20 mouse cellular contexts compared by ENCODE assay signal in the genomic region with DNA sequence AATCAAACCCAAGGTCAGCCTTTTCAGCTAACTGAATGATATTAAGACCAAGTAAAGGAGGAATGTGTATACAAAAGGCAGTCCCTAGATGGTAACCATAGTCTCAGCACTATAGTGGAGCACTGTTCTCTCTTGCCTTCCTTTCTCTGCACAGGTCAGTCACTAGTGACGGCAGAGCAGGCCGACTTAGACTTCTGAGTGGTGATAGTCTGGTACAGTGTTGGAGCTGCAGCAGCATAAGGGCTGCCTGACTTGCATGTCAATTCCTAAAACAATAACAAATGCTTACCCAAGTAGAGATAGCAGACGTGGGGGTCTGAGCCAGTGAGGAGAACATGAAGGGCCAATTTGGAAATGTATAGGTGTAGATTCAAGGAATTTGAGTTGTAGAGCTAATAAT. TPM values are rescaled to one million over a fixed set of nuclear protein-coding genes. Genes with fewer than 3 reads are reported as not detected.
DNase-seq lines count a peak whose midpoint lies in the region; ATAC-seq and TF ChIP-seq lines count a peak whose summit lies in the region.
"Had no signal": no experiment of that assay in that cellular context is flagged by ENCODE, and none has a peak within 500 bp of the region (broad histone marks: within the 10 kb centered on the region; RNA-seq: fewer than 3 reads in every experiment).

No protein-coding gene starts in this region.

- no peaks in the 10 kb centered on the region for H3K27me3 ChIP-seq in forebrain, embryonic 11.5 days (ENCODE audit: control insufficient read depth, insufficient read depth, low read length)
- H3K27me3 ChIP-seq in forebrain, embryonic 10.5 days (ENCODE audit: poor library complexity, severe bottlenecking) = no peaks in the 10 kb centered on the region
- no peaks in the 10 kb centered on the region for H3K27me3 ChIP-seq in midbrain, embryonic 13.5 days
- H3K27me3 ChIP-seq in midbrain, embryonic 11.5 days (ENCODE audit: control insufficient read depth, insufficient read depth, low read length) = no peaks in the 10 kb centered on the region
- no peaks in the 10 kb centered on the region for H3K27me3 ChIP-seq in hindbrain, embryonic 16.5 days (replicated peaks; ENCODE audit: control insufficient read depth, insufficient read depth, low read length)
- H3K27me3 ChIP-seq: embryonic facial prominence, embryonic 12.5 days; limb, embryonic 15.5 days had no signal

- no peak for DNase-seq in forebrain, embryonic 11.5 days (ENCODE audit: low spot score)
- no peak for DNase-seq in forebrain, embryonic 10.5 days (ENCODE audit: extremely low spot score, low spot score)
- DNase-seq in midbrain, embryonic 11.5 days (ENCODE audit: low spot score, missing footprints) = no peak
- DNase-seq in gastrocnemius, postnatal 14 days = no peak
- no peak for DNase-seq in thymus, postnatal 14 days
- DNase-seq: adrenal gland, adult 2 months; cerebellum, adult 18-20 months; gastrocnemius, adult 2 months; heart, adult 11 months; kidney, adult 8-10 months; kidney, postnatal 36 days; liver, postnatal 0 days; right cerebral cortex, postnatal 14 days; thymus, postnatal 36 days had no signal

- no peak overlapping the region for H3K9ac ChIP-seq in forebrain, embryonic 11.5 days (ENCODE audit: low read length)
- peak overlapping the region; percentile 36; the same call in 1 of the 2 replicates for H3K9ac ChIP-seq in midbrain, embryonic 13.5 days (replicated peaks)
- H3K9ac ChIP-seq in midbrain, embryonic 11.5 days (ENCODE audit: low read length) = no peak overlapping the region
- no peak overlapping the region for H3K9ac ChIP-seq in hindbrain, embryonic 16.5 days (ENCODE audit: low read depth, low read length)
- H3K9ac ChIP-seq: embryonic facial prominence, embryonic 12.5 days; limb, embryonic 15.5 days; liver, postnatal 0 days had no signal

- WGBS in forebrain, embryonic 11.5 days = 75% methylated on average over 3 of the region's 3 CpGs
- WGBS in forebrain, embryonic 10.5 days = 88% methylated on average over 3 of the region's 3 CpGs
- WGBS in midbrain, embryonic 13.5 days = 71% methylated on average over 3 of the region's 3 CpGs
- 81% methylated on average over 3 of the region's 3 CpGs for WGBS in midbrain, embryonic 11.5 days
- WGBS in hindbrain, embryonic 16.5 days = 56% methylated on average over 3 of the region's 3 CpGs
- 35% methylated on average over 3 of the region's 3 CpGs for WGBS in olfactory bulb, adult 2 months

- intact Hi-C loops in gastrocnemius, postnatal 14 days (cut with DNase I; ENCODE audit: low total_unique reads) = no loop called here

- TF ChIP-seq CTCF in olfactory bulb, adult 2 months (IDR thresholded peaks at IDR 0.05; ENCODE audit: insufficient read depth, low read depth, low read length) = no peak

- H3K36me3 ChIP-seq in forebrain, embryonic 11.5 days (ENCODE audit: control insufficient read depth, insufficient read depth, low read length) = peaks cover 4% of the 10 kb centered on the region
- peaks cover 95% of the 10 kb centered on the region for H3K36me3 ChIP-seq in forebrain, embryonic 10.5 days (replicated peaks)
- H3K36me3 ChIP-seq in midbrain, embryonic 13.5 days = peaks cover 54% of the 10 kb centered on the region
- H3K36me3 ChIP-seq in midbrain, embryonic 11.5 days (ENCODE audit: control insufficient read depth, insufficient read depth, low read length) = peaks cover 17% of the 10 kb centered on the region
- H3K36me3 ChIP-seq in hindbrain, embryonic 16.5 days (ENCODE audit: control insufficient read depth, insufficient read depth, low read length) = peaks cover 17% of the 10 kb centered on the region

- no peak overlapping the region for H3K4me3 ChIP-seq in forebrain, embryonic 11.5 days (ENCODE audit: low read depth, low read length)
- H3K4me3 ChIP-seq in forebrain, embryonic 10.5 days = no peak overlapping the region
- no peak overlapping the region for H3K4me3 ChIP-seq in midbrain, embryonic 13.5 days (replicated peaks)
- H3K4me3 ChIP-seq in midbrain, embryonic 11.5 days (ENCODE audit: low read depth, low read length) = no peak overlapping the region
- H3K4me3 ChIP-seq in hindbrain, embryonic 16.5 days (ENCODE audit: low read length) = no peak overlapping the region
- no peak overlapping the region for H3K4me3 ChIP-seq in olfactory bulb, adult 2 months (ENCODE audit: insufficient read depth, low read depth, low read length)
- H3K4me3 ChIP-seq: embryonic facial prominence, embryonic 12.5 days; gastrocnemius, adult 2 months; limb, embryonic 15.5 days had no signal

- no peak overlapping the region for H3K4me2 ChIP-seq in forebrain, embryonic 11.5 days (ENCODE audit: low read depth, low read length, severe bottlenecking)
- H3K4me2 ChIP-seq in midbrain, embryonic 13.5 days (replicated peaks) = peak overlapping the region; percentile 1; the same call in 1 of the 2 replicates
- H3K4me2 ChIP-seq in midbrain, embryonic 11.5 days = no peak overlapping the region
- H3K4me2 ChIP-seq in hindbrain, embryonic 16.5 days (ENCODE audit: low read length) = no peak overlapping the region
- H3K4me2 ChIP-seq: embryonic facial prominence, embryonic 12.5 days; limb, embryonic 15.5 days had no signal

- peak overlapping the region; percentile 21; the same call in 1 of the 2 replicates for H3K27ac ChIP-seq in forebrain, embryonic 11.5 days (ENCODE audit: low read depth, low read length)
- H3K27ac ChIP-seq in forebrain, embryonic 10.5 days = no peak overlapping the region
- H3K27ac ChIP-seq in midbrain, embryonic 13.5 days = peak overlapping the region; percentile 44
- no peak overlapping the region for H3K27ac ChIP-seq in midbrain, embryonic 11.5 days (ENCODE audit: low read depth, low read length)
- H3K27ac ChIP-seq in hindbrain, embryonic 16.5 days (ENCODE audit: low read depth, low read length) = peak overlapping the region; percentile 78
- peak overlapping the region; percentile 46 for H3K27ac ChIP-seq in olfactory bulb, adult 2 months (ENCODE audit: insufficient read depth, low read depth, low read length)
- H3K27ac ChIP-seq: embryonic facial prominence, embryonic 12.5 days; gastrocnemius, adult 2 months; limb, embryonic 15.5 days; stomach, postnatal 0 days had no signal

- 0 out of 2 replicates have a peak, but pooled peaks cover 3% of the 10 kb centered on the region for H3K4me1 ChIP-seq in forebrain, embryonic 11.5 days (replicated peaks; ENCODE audit: control insufficient read depth, insufficient read depth, low read length)
- H3K4me1 ChIP-seq in forebrain, embryonic 10.5 days = peaks cover 4% of the 10 kb centered on the region; the same call in 1 of the 2 replicates
- H3K4me1 ChIP-seq in midbrain, embryonic 13.5 days (replicated peaks) = peaks cover 53% of the 10 kb centered on the region
- H3K4me1 ChIP-seq in midbrain, embryonic 11.5 days (ENCODE audit: control insufficient read depth, insufficient read depth, low read length) = peaks cover 4% of the 10 kb centered on the region
- H3K4me1 ChIP-seq in hindbrain, embryonic 16.5 days (ENCODE audit: control insufficient read depth, insufficient read depth, low read depth, low read length) = peaks cover 3% of the 10 kb centered on the region
- H3K4me1 ChIP-seq in olfactory bulb, adult 2 months (ENCODE audit: control insufficient read depth, insufficient read depth, low read length) = no peaks in the 10 kb centered on the region; the same call in 1 of the 2 replicates
- H3K4me1 ChIP-seq: embryonic facial prominence, embryonic 12.5 days; limb, embryonic 15.5 days had no signal

- TF ChIP-seq POLR2A in olfactory bulb, adult 2 months (IDR thresholded peaks at IDR 0.05; ENCODE audit: insufficient read depth, low read depth, low read length) = no peak

- no peaks in the 10 kb centered on the region for H3K9me3 ChIP-seq in forebrain, embryonic 11.5 days (ENCODE audit: control insufficient read depth, low read length)
- H3K9me3 ChIP-seq in forebrain, embryonic 10.5 days = no peaks in the 10 kb centered on the region
- H3K9me3 ChIP-seq in midbrain, embryonic 13.5 days = no peaks in the 10 kb centered on the region
- H3K9me3 ChIP-seq in midbrain, embryonic 11.5 days (ENCODE audit: control insufficient read depth, low read length) = no peaks in the 10 kb centered on the region
- no peaks in the 10 kb centered on the region for H3K9me3 ChIP-seq in hindbrain, embryonic 16.5 days (ENCODE audit: control insufficient read depth, low read length)
- H3K9me3 ChIP-seq: embryonic facial prominence, embryonic 12.5 days; limb, embryonic 15.5 days had no signal

- no peak for ATAC-seq in forebrain, embryonic 11.5 days (replicated peaks; ENCODE audit: low FRiP score)
- ATAC-seq in midbrain, embryonic 13.5 days = peak; percentile 66; the same call in 1 of the 2 replicates
- no peak for ATAC-seq in midbrain, embryonic 11.5 days (ENCODE audit: low FRiP score)
- ATAC-seq in hindbrain, embryonic 16.5 days = peak; percentile 80
- ATAC-seq: liver, postnatal 0 days had no signal

RNA-seq across cellular contexts. Expression of gene Spag9, which starts 58.3 kb away (rescaled TPM):
- 93.4 and 101 TPM in 2 replicates for polyA plus RNA-seq in forebrain, embryonic 11.5 days (2014; fragmentation: Nextera tagmentation; extraction: Ambion mirVana)
- polyA plus RNA-seq in forebrain, embryonic 10.5 days (2016; fragmentation: Nextera tagmentation; extraction: Ambion mirVana) = 51.3 and 51.5 TPM in 2 replicates
- 108 and 109 TPM in 2 replicates for polyA plus RNA-seq in midbrain, embryonic 13.5 days (2015; fragmentation: Nextera tagmentation; extraction: Ambion mirVana)
- polyA plus RNA-seq in midbrain, embryonic 11.5 days (2014; fragmentation: Nextera tagmentation; extraction: Ambion mirVana) = 107 and 118 TPM in 2 replicates
- polyA plus RNA-seq in hindbrain, embryonic 16.5 days (2015; fragmentation: Nextera tagmentation; extraction: Ambion mirVana) = 68.9 and 71.8 TPM in 2 replicates
- polyA plus RNA-seq in olfactory bulb, adult 2 months (2012; ENCODE audit: insufficient read depth, insufficient read length, low replicate concordance, missing spikeins) = 93.3 and 117 TPM in 2 replicates
- total RNA-seq in gastrocnemius, postnatal 14 days (2021) = 100 to 1,000 TPM; 120 to 123 TPM

Comparison
In these comparisons a context has a peak if more than half of its experiments do, and no peak if none do; other contexts are left out.
1. ATAC-seq: peak in midbrain, embryonic 13.5 days (single experiment) and hindbrain, embryonic 16.5 days (single experiment); none in forebrain, embryonic 11.5 days (single experiment) and midbrain, embryonic 11.5 days (single experiment).
2. H3K27ac ChIP-seq: peak in forebrain, embryonic 11.5 days (single experiment), midbrain, embryonic 13.5 days (single experiment), hindbrain, embryonic 16.5 days (single experiment) and olfactory bulb, adult 2 months (single experiment); none in forebrain, embryonic 10.5 days (single experiment) and midbrain, embryonic 11.5 days (single experiment).